23 mouse cellular contexts compared by ENCODE assay signal in genomic region chr9:77943316-77943715, GRCm38 (mm10). TPM values are rescaled to one million over a fixed set of nuclear protein-coding genes. Genes with fewer than 3 reads are reported as not detected.
DNase-seq lines count a peak whose midpoint lies in the region; ATAC-seq and TF ChIP-seq lines count a peak whose summit lies in the region.
"Had no signal": no experiment of that assay in that cellular context is flagged by ENCODE, and none has a peak within 500 bp of the region (broad histone marks: within the 10 kb centered on the region; RNA-seq: fewer than 3 reads in every experiment).

No protein-coding gene starts in this region.

- H3K9me3 ChIP-seq in lung, postnatal 0 days (ENCODE audit: low read length), result no peaks in the 10 kb centered on the region
- H3K9me3 ChIP-seq: G1E; hindbrain, embryonic 12.5 days; hindbrain, embryonic 15.5 days had no signal

- peak overlapping the region; percentile 83; the same call in 1 of the 2 replicates for H3K27ac ChIP-seq in lung, postnatal 0 days (ENCODE audit: low read length)
- H3K27ac ChIP-seq: gastrocnemius, adult 2 months; hindbrain, embryonic 12.5 days; hindbrain, embryonic 15.5 days had no signal

- no peak overlapping the region for H3K9ac ChIP-seq in lung, postnatal 0 days (replicated peaks; ENCODE audit: low read depth)
- H3K9ac ChIP-seq: forebrain, postnatal 0 days; hindbrain, embryonic 12.5 days; hindbrain, embryonic 15.5 days had no signal

- TF ChIP-seq POLR2A in lung, adult 2 months (IDR thresholded peaks at IDR 0.05; ENCODE audit: borderline replicate concordance, extremely low read depth, low read depth, low read length), result no peak

- TF ChIP-seq CTCF in lung, postnatal 0 days (IDR thresholded peaks at IDR 0.05), result no peak
- TF ChIP-seq CTCF in lung, adult 2 months (IDR thresholded peaks at IDR 0.05; ENCODE audit: insufficient read depth, low read length), result no peak

- no peaks in the 10 kb centered on the region for H3K36me3 ChIP-seq in lung, postnatal 0 days (ENCODE audit: insufficient read depth, low read length)
- H3K36me3 ChIP-seq: hindbrain, embryonic 12.5 days; hindbrain, embryonic 15.5 days had no signal

- 68% methylated on average over 2 of the region's 2 CpGs for WGBS in lung, postnatal 0 days
- 60% methylated on average over 2 of the region's 2 CpGs for WGBS in lung, adult 2 months

- H3K4me3 ChIP-seq in lung, postnatal 0 days (ENCODE audit: low read depth, low read length), result no peak overlapping the region
- no peak overlapping the region for H3K4me3 ChIP-seq in lung, adult 2 months (replicated peaks; ENCODE audit: extremely low read depth, low read depth, low read length)
- H3K4me3 ChIP-seq: gastrocnemius, adult 2 months; hindbrain, embryonic 12.5 days; hindbrain, embryonic 15.5 days had no signal

- TF ChIP-seq EP300 in lung, postnatal 0 days (IDR thresholded peaks at IDR 0.05), result no peak

- ATAC-seq in lung, postnatal 0 days, result no peak
- ATAC-seq: forebrain, embryonic 14.5 days; forebrain, postnatal 0 days; intestine, postnatal 0 days; Patski had no signal

- H3K27me3 ChIP-seq in lung, postnatal 0 days (replicated peaks; ENCODE audit: insufficient read depth, low read length), result no peaks in the 10 kb centered on the region
- H3K27me3 ChIP-seq: CH12.LX; hindbrain, embryonic 12.5 days; hindbrain, embryonic 15.5 days; Patski had no signal

- peaks cover 22% of the 10 kb centered on the region; the same call in 1 of the 2 replicates for H3K4me1 ChIP-seq in lung, postnatal 0 days (ENCODE audit: insufficient read depth, low read depth, low read length)
- H3K4me1 ChIP-seq in lung, adult 2 months (ENCODE audit: control insufficient read depth, insufficient read depth, low read length), result peaks cover 48% of the 10 kb centered on the region

- peak overlapping the region; percentile 29; the same call in 1 of the 2 replicates for H3K4me2 ChIP-seq in lung, postnatal 0 days (replicated peaks; ENCODE audit: low read depth, low read length)
- H3K4me2 ChIP-seq: heart, embryonic 11.5 days; hindbrain, embryonic 12.5 days; hindbrain, embryonic 15.5 days had no signal

- peak; percentile 83 for DNase-seq in adrenal gland, adult 2 months
- no peak for DNase-seq in adrenal gland, adult 18-20 months (ENCODE audit: low spot score in 2 of 2)
- no peak for DNase-seq in lung, postnatal 0 days (ENCODE audit: low spot score)
- DNase-seq in lung, adult 2 months, result no peak
- DNase-seq in adrenal gland, postnatal 10 days, result peak; percentile 67
- peak; percentile 28 for DNase-seq in fat pad, adult 2 months (ENCODE audit: extremely low read depth, low read depth, low spot score)
- DNase-seq in T-cell, adult 2 months (ENCODE audit: low spot score), result no peak
- DNase-seq in kidney, postnatal 14 days, result no peak
- DNase-seq: B cell, adult 2 months; cerebellum, adult 18-20 months; cerebellum, adult 9-10 months; cerebellum, postnatal 14 days; forebrain, postnatal 0 days; gastrocnemius, adult 2 months; gastrocnemius, postnatal 14 days had no signal

RNA-seq across cellular contexts. Expression of gene Elovl5, which starts 26.2 kb away (rescaled TPM):
- 1,000 to 10,000 TPM in 1 of 2 experiments, 100 to 1,000 TPM in 1; 490 to 1,131 TPM for total RNA-seq in adrenal gland, adult 2 months (2021)
- polyA plus RNA-seq in adrenal gland, adult 2 months (2012; rRNA removed), result 123 and 254 TPM in 2 replicates
- total RNA-seq in adrenal gland, adult 18-20 months (2021), result 100 to 1,000 TPM; 618 to 823 TPM
- polyA plus RNA-seq in lung, postnatal 0 days (2015; fragmentation: Nextera tagmentation; extraction: Ambion mirVana), result 179 and 213 TPM in 2 replicates
- 102 and 155 TPM in 2 replicates for polyA plus RNA-seq in lung, adult 2 months (2012; rRNA removed)
- 100 to 1,000 TPM; 189 to 306 TPM for total RNA-seq in adrenal gland, postnatal 10 days (2021)

Comparison
In these comparisons a context has a peak if more than half of its experiments do, and no peak if none do; other contexts are left out.
1. DNase-seq: peak in adrenal gland, adult 2 months (single experiment), adrenal gland, postnatal 10 days (single experiment) and fat pad, adult 2 months (single experiment); none in adrenal gland, adult 18-20 months (0 of 2), lung, postnatal 0 days (single experiment), lung, adult 2 months (single experiment), T-cell, adult 2 months (single experiment) and kidney, postnatal 14 days (single experiment).